Mouse (Mus musculus) neutrophil, adult 5-6 weeks (primary cell): ENCODE data around the gene Atp1a1. TPM values are rescaled to one million over a fixed set of nuclear protein-coding genes. Genes with fewer than 3 reads are reported as not detected.

ENCODE experiments used
- ATAC-seq: fragments of 151-379, 151-347 bp; 2 replicates; pipeline ENCODE4 v1.8.0; 2017; ENCODE audit warnings: mild to moderate bottlenecking, moderate TSS enrichment; ENCODE audit not compliant: insufficient number of reproducible peaks, poor library complexity, low FRiP score, severe bottlenecking; ENCODE audit errors: extremely low read depth
- total RNA-seq: library from RNA; stranded (forward); fragments of 200-1000 nt; gene quantifications from 2 replicates; pipeline ENCODE4 v1.2.3, GENCODE M21; 2017

Gene Atp1a1
- total RNA-seq, 1 experiment from 2014 or later: 72.3 TPM

- ATAC-seq: no peak
Measured at GRCm38 (mm10) chr3:101597317-101598096, 7.0 kb downstream of the Atp1a1 start.

- ATAC-seq: no peak
Measured at GRCm38 (mm10) chr3:101596686-101597085, 7.8 kb downstream of the Atp1a1 start.

- no peak for ATAC-seq
Measured at GRCm38 (mm10) chr3:101595866-101596630, 8.4 kb downstream of the Atp1a1 start.

GRCm38 (mm10) chr3:101594982-101595381, 9.5 kb downstream of the Atp1a1 start:
- ATAC-seq: no peak

- ATAC-seq: no peak
Measured at GRCm38 (mm10) chr3:101593266-101593651, 11.2 kb downstream of the Atp1a1 start.

GRCm38 (mm10) chr3:101592281-101593265, 11.9 kb downstream of the Atp1a1 start:
- ATAC-seq: no peak

- no peak for ATAC-seq
Measured at GRCm38 (mm10) chr3:101590380-101590779, 14.1 kb downstream of the Atp1a1 start.

GRCm38 (mm10) chr3:101588299-101588698, 16.2 kb downstream of the Atp1a1 start:
- ATAC-seq: no peak

GRCm38 (mm10) chr3:101586794-101587193, 17.7 kb downstream of the Atp1a1 start:
- no peak for ATAC-seq

GRCm38 (mm10) chr3:101578072-101578471, 26.4 kb downstream of the Atp1a1 start:
- no peak for ATAC-seq

- no peak for ATAC-seq
Measured at GRCm38 (mm10) chr3:101577361-101577760, 27.1 kb downstream of the Atp1a1 start.

- ATAC-seq: no peak
Measured at GRCm38 (mm10) chr3:101575527-101576085, 28.9 kb downstream of the Atp1a1 start.

GRCm38 (mm10) chr3:101574463-101575193, 29.9 kb downstream of the Atp1a1 start:
- ATAC-seq: no peak

GRCm38 (mm10) chr3:101572991-101573390, 31.5 kb downstream of the Atp1a1 start:
- ATAC-seq: no peak

GRCm38 (mm10) chr3:101572174-101572626, 32.3 kb downstream of the Atp1a1 start:
- no peak for ATAC-seq

GRCm38 (mm10) chr3:101571515-101572130, 32.9 kb downstream of the Atp1a1 start:
- no peak for ATAC-seq

- ATAC-seq: no peak
Measured at GRCm38 (mm10) chr3:101570747-101571514, 33.6 kb downstream of the Atp1a1 start.
